Mouse (Mus musculus) limb, embryonic 14.5 days (tissue): Measurements from ENCODE around the gene Ash1l. TPM values are rescaled to one million over a fixed set of nuclear protein-coding genes. Genes with fewer than 3 reads are reported as not detected.

Source experiments
- ATAC-seq: fragments of 200-750 bp; cut with Nextera tagmentation; 2 replicates; pipeline ENCODE4 v1.8.0; 2017; ENCODE audit warnings: low read depth, moderate number of reproducible peaks, moderate TSS enrichment; ENCODE audit not compliant: low FRiP score
- DNase-seq: peaks from one replicate; pipeline ENCODE4 v3.0.0-alpha.2; 2015; ENCODE audit warnings: low spot score
- H3K27ac ChIP-seq: fragments of 300-500 bp; sonication (generic); replicated peaks from 2 replicates; pipeline ENCODE4 v1.5.1; 2014; ENCODE audit warnings: low read depth, mild to moderate bottlenecking, low read length, moderate library complexity, mixed read lengths
- H3K27me3 ChIP-seq: fragments of 300-500 bp; sonication (generic); 2 replicates; pipeline ENCODE4 v1.6.1; 2014; ENCODE audit warnings: low read length, mixed read lengths; ENCODE audit not compliant: control insufficient read depth, insufficient read depth
- H3K36me3 ChIP-seq: fragments of 300-500 bp; sonication (generic); 2 replicates; pipeline ENCODE4 v1.6.1; 2014; ENCODE audit warnings: mild to moderate bottlenecking, low read length, moderate library complexity, mixed read lengths; ENCODE audit not compliant: control insufficient read depth, insufficient read depth
- H3K4me1 ChIP-seq: fragments of 300-500 bp; sonication (generic); 2 replicates; pipeline ENCODE4 v1.6.1; 2014; ENCODE audit warnings: antibody characterized with exemption, low read length, mixed read lengths; ENCODE audit not compliant: control insufficient read depth, insufficient read depth
- H3K4me2 ChIP-seq: fragments of 300-500 bp; sonication (generic); replicated peaks from 2 replicates; pipeline ENCODE4 v1.6.1; 2014; ENCODE audit warnings: low read depth, mild to moderate bottlenecking, low read length, moderate library complexity; ENCODE audit not compliant: severe bottlenecking
- H3K4me3 ChIP-seq: fragments of 300-500 bp; sonication (generic); replicated peaks from 2 replicates; pipeline ENCODE4 v1.5.1; 2014; ENCODE audit warnings: low read length
- H3K9ac ChIP-seq: fragments of 300-500 bp; sonication (generic); 2 replicates; pipeline ENCODE4 v1.6.1; 2014; ENCODE audit warnings: mild to moderate bottlenecking, low read depth, low read length, moderate library complexity; ENCODE audit not compliant: severe bottlenecking
- H3K9me3 ChIP-seq: fragments of 300-500 bp; sonication (generic); 2 replicates; pipeline ENCODE4 v1.6.1; 2016; ENCODE audit warnings: low read length; ENCODE audit not compliant: control insufficient read depth
- POLR2A ChIP-seq: fragments of 200-500 bp; IDR thresholded peaks from 2 replicates; pipeline ENCODE4 v1.8.0; 2012; ENCODE audit warnings: inconsistent platforms, mild to moderate bottlenecking, moderate library complexity, borderline replicate concordance; ENCODE audit not compliant: insufficient read depth, insufficient read length; ENCODE audit errors: extremely low read depth
- WGBS: fragments of 180-500 bp; shearing (Covaris S2); extraction: QIAGEN DNeasy Blood & Tissue Kit; methylation state at CpG from one replicate; pipeline ENCODE4 v1.1.7; 2014; 5-methylcytosine and 5-hydroxymethylcytosine counted together
- polyA plus RNA-seq, 2 experiments: library from polyadenylated mRNA; depleted of rRNA in 1 of 2; stranded (reverse) in 1 of 2; unstranded in 1 of 2; fragments of >200 nt; fragmentation: Nextera tagmentation in 1 of 2; extraction: Ambion mirVana in 1 of 2; gene quantifications; 2 replicates each; pipeline versions ENCODE4 v1.2.1 to v1.2.3; 2012 to 2014

Ash1l gene
- polyA plus RNA-seq, 2 experiments = 21.1 to 21.5 TPM

- H3K4me3 ChIP-seq = peak overlapping the region; percentile 69
- peak overlapping the region; percentile 100 for H3K4me2 ChIP-seq
- H3K4me1 ChIP-seq = peaks cover 36% of the 10 kb centered on the region
- WGBS = 8% methylated on average over 20 of the region's 20 CpGs
- peaks cover 25% of the 10 kb centered on the region for H3K36me3 ChIP-seq
- no peak for DNase-seq
- H3K27ac ChIP-seq = no peak overlapping the region
- no peak for ATAC-seq
- peaks cover 8% of the 10 kb centered on the region; the same call in 1 of the 2 replicates for H3K27me3 ChIP-seq
- H3K9ac ChIP-seq = peak overlapping the region; percentile 26
- no peaks in the 10 kb centered on the region for H3K9me3 ChIP-seq
- no peak for TF ChIP-seq POLR2A
These were observed 141.5 kb downstream of the Ash1l start for GRCm38 (mm10) chr3:89091811-89092508.

GRCm38 (mm10) chr3:89092509-89093090 is 142.2 kb downstream of the Ash1l start:
- Histone ChIP-seq H3K27me3 (peaks cover 8% of the 10 kb centered on the region; the same call in 1 of the 2 replicates), H3K4me3 (peak overlapping the region; percentile 69), H3K4me1 (peaks cover 34% of the 10 kb centered on the region), H3K36me3 (peaks cover 32% of the 10 kb centered on the region), H3K9ac (peak overlapping the region; percentile 40), H3K9me3 (no peaks in the 10 kb centered on the region), H3K27ac (no peak overlapping the region), H3K4me2 (peak overlapping the region; percentile 100)
- ATAC-seq (no peak), DNase-seq (no peak)
- no peak for TF ChIP-seq POLR2A
- 20% methylated on average over 11 of the region's 11 CpGs for WGBS

- Histone ChIP-seq H3K4me2 (peak within 1 kb of the TSS; percentile 100), H3K4me1 (peaks cover 28% of the 10 kb centered on the region), H3K9ac (peak within 1 kb of the TSS; percentile 40), H3K36me3 (peaks cover 37% of the 10 kb centered on the region), H3K9me3 (no peaks in the 10 kb centered on the region), H3K4me3 (peak within 1 kb of the TSS; percentile 69), H3K27ac (no peak within 1 kb of the TSS), H3K27me3 (peaks cover 8% of the 10 kb centered on the region; the same call in 1 of the 2 replicates)
- 0% methylated on average over 17 of the region's 18 CpGs for WGBS
- no peak for TF ChIP-seq POLR2A
- DNase-seq = peak; percentile 85
- ATAC-seq = peak; percentile 62
These were observed 142.8 kb downstream of the Ash1l start, which contains the start of gene Rusc1 for GRCm38 (mm10) chr3:89093175-89093574. Gene Rusc1, minus strand, starts transcription at chr3:89093311.

- ATAC-seq = no peak
- 83% methylated on average over 10 of the region's 10 CpGs for WGBS
- Histone ChIP-seq H3K4me3 (no peak overlapping the region), H3K4me2 (no peak overlapping the region), H3K27me3 (peaks cover 8% of the 10 kb centered on the region; the same call in 1 of the 2 replicates), H3K9me3 (no peaks in the 10 kb centered on the region), H3K27ac (no peak overlapping the region), H3K4me1 (peaks cover 24% of the 10 kb centered on the region), H3K36me3 (peaks cover 46% of the 10 kb centered on the region), H3K9ac (no peak overlapping the region)
- DNase-seq = no peak
- TF ChIP-seq POLR2A = no peak
These were observed 143.6 kb downstream of the Ash1l start for GRCm38 (mm10) chr3:89094021-89094420.

- Histone ChIP-seq H3K9me3 (no peaks in the 10 kb centered on the region), H3K27me3 (no peaks in the 10 kb centered on the region), H3K9ac (peak within 1 kb of the TSS; percentile 54), H3K4me2 (peak within 1 kb of the TSS; percentile 78), H3K4me3 (peak within 1 kb of the TSS; percentile 68), H3K4me1 (peaks cover 8% of the 10 kb centered on the region), H3K36me3 (peaks cover 47% of the 10 kb centered on the region), H3K27ac (peak within 1 kb of the TSS; percentile 53; the same call in 1 of the 2 replicates)
- ATAC-seq (no peak), DNase-seq (no peak)
- WGBS = 46% methylated on average over 7 of the region's 7 CpGs
- no peak for TF ChIP-seq POLR2A
These were observed 150.4 kb downstream of the Ash1l start, which contains the start of gene Gm43738 for GRCm38 (mm10) chr3:89100811-89101210. Gene Gm43738, minus strand, starts transcription at chr3:89101099.
